Mouse (Mus musculus) thymus, adult 2 months (tissue): ENCODE data around the gene Lrrc1.
A peak's percentile ranks its signal among the peaks of the same experiment; 100 is the strongest.

Experiments used
- CTCF ChIP-seq: fragments of 200-500 bp; IDR thresholded peaks from 2 replicates; pipeline ENCODE4 v1.5.1; 2012; ENCODE audit warnings: mild to moderate bottlenecking, control low read depth, low read length, moderate library complexity, borderline replicate concordance; ENCODE audit not compliant: control insufficient read depth, poor library complexity, insufficient read depth; ENCODE audit errors: extremely low read depth
- POLR2A ChIP-seq: fragments of 200-500 bp; IDR thresholded peaks from 2 replicates; pipeline ENCODE4 v1.6.1; 2012; ENCODE audit warnings: mild to moderate bottlenecking, low read length, control low read depth, moderate library complexity; ENCODE audit not compliant: control insufficient read depth, poor library complexity, insufficient read depth; ENCODE audit errors: extremely low read depth

- TF ChIP-seq CTCF (peak; percentile 67; the same call in 1 of the 2 replicates), POLR2A (no peak)
These were observed 163.1 kb downstream of the Lrrc1 start for GRCm38 (mm10) chr9:77381565-77381964.
